Mouse (Mus musculus) heart, embryonic 15.5 days (tissue): Measurements from ENCODE around the gene Cc2d2b. TPM values are rescaled to one million over a fixed set of nuclear protein-coding genes. Genes with fewer than 3 reads are reported as not detected.

ENCODE experiments used
- ATAC-seq: fragments of 200-750 bp; cut with Nextera tagmentation; replicated peaks from 2 replicates; pipeline ENCODE4 v1.8.0; 2017; ENCODE audit warnings: low read depth, moderate TSS enrichment; ENCODE audit not compliant: insufficient number of reproducible peaks, insufficient read depth, low FRiP score
- H3K27ac ChIP-seq: fragments of 300-500 bp; sonication (generic); 2 replicates; pipeline ENCODE4 v1.5.1; 2015; ENCODE audit warnings: mild to moderate bottlenecking, inconsistent platforms
- H3K27me3 ChIP-seq: fragments of 300-500 bp; sonication (generic); 2 replicates; pipeline ENCODE4 v1.6.1; 2015; ENCODE audit warnings: inconsistent platforms
- H3K36me3 ChIP-seq: fragments of 300-500 bp; sonication (generic); 2 replicates; pipeline ENCODE4 v1.6.1; 2015; ENCODE audit warnings: mild to moderate bottlenecking, inconsistent platforms
- H3K4me1 ChIP-seq: fragments of 300-500 bp; sonication (generic); replicated peaks from 2 replicates; pipeline ENCODE4 v1.6.1; 2015; ENCODE audit warnings: inconsistent platforms
- H3K4me2 ChIP-seq: fragments of 300-500 bp; sonication (generic); 2 replicates; pipeline ENCODE4 v1.6.1; 2015; ENCODE audit warnings: inconsistent platforms, mild to moderate bottlenecking, moderate library complexity
- H3K4me3 ChIP-seq: fragments of 300-500 bp; sonication (generic); 2 replicates; pipeline ENCODE4 v1.5.1; 2015; ENCODE audit warnings: mild to moderate bottlenecking, inconsistent platforms
- H3K9ac ChIP-seq: fragments of 300-500 bp; sonication (generic); 2 replicates; pipeline ENCODE4 v1.6.1; 2015; ENCODE audit warnings: mild to moderate bottlenecking, inconsistent platforms
- H3K9me3 ChIP-seq: fragments of 300-500 bp; sonication (generic); replicated peaks from 2 replicates; pipeline ENCODE4 v1.6.1; 2016; ENCODE audit warnings: inconsistent platforms
- WGBS: fragments of 180-500 bp; shearing (Covaris S2); methylation state at CpG from one replicate; pipeline ENCODE4 v1.1.7; 2015; ENCODE audit warnings: mixed read lengths; 5-methylcytosine and 5-hydroxymethylcytosine counted together
- polyA plus RNA-seq: library from polyadenylated mRNA; unstranded; fragments of >200 nt; fragmentation: Nextera tagmentation; extraction: Ambion mirVana; gene quantifications from 2 replicates; pipeline ENCODE4 v1.2.1, GENCODE M21; 2015

Gene Cc2d2b
- polyA plus RNA-seq, 1 experiment from 2014 or later = not detected

DNA sequence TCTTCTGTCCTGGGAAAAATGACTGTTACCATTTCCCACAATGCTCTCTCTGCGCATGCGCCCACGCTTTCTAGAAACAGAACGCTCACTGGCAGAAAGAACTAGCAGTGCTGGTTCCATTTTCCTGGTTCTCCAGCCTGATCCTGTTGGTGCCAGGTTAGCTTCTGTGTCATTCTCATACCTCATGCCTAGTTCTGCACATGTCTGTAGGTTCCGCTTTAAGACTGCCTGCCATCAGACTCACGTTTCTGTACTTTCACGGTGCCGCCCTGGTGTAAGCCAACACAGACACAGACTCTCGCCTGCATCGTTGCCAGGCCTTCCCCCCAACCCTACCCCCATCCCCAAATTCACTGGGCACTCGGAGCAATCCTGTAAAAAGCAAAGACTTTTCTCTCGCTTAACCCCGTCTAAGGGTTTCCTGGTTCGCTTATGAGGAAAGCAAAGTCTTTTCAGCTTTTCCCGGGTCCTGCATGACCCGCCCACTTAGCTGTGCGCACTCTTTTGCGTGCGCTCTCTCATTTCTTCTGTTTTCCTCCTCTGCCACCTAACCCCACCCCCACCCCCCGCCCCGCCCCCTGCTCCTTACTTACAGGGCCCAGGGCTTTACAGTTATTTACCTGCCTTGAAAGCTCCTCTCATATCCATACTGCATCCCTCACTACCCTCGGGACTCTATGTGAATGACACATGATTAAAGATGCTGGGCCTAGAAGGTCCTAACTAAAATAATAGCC lies 13.6 kb downstream of the Cc2d2b start:
- Histone ChIP-seq H3K36me3 (no peaks in the 10 kb centered on the region), H3K9ac (peak overlapping the region; percentile 52), H3K4me1 (no peaks in the 10 kb centered on the region), H3K27ac (no peak overlapping the region), H3K4me2 (peak overlapping the region; percentile 68), H3K9me3 (no peaks in the 10 kb centered on the region), H3K4me3 (peak overlapping the region; percentile 41), H3K27me3 (peaks cover 31% of the 10 kb centered on the region)
- 32% methylated on average over 22 of the region's 22 CpGs for WGBS
- no peak for ATAC-seq

DNA sequence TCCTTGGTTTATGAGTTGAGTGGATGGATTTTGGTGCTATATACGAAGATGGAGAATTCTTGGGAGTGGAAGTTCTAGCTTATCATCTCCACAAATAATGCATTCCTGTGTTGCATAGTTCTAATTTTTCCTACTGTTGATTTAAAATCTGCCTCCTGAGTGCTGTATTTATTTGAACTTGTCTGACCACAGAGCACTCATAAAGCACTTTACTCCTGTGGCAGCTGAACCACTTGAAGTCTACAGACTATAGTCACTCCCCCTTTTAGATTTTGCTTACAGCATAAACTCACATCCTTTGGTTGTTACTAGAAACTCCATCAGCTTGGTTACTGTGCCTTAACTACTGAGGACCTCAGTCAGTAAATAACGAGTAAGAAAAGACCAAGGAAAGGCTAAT lies 18.6 kb downstream of the Cc2d2b start:
- no peak for ATAC-seq
- Histone ChIP-seq H3K9me3 (no peaks in the 10 kb centered on the region), H3K4me1 (peaks cover 11% of the 10 kb centered on the region), H3K27ac (no peak overlapping the region), H3K4me3 (no peak overlapping the region), H3K9ac (no peak overlapping the region), H3K4me2 (no peak overlapping the region), H3K27me3 (peaks cover 17% of the 10 kb centered on the region), H3K36me3 (no peaks in the 10 kb centered on the region)
- 83% methylated on average over 2 of the region's 2 CpGs for WGBS

DNA sequence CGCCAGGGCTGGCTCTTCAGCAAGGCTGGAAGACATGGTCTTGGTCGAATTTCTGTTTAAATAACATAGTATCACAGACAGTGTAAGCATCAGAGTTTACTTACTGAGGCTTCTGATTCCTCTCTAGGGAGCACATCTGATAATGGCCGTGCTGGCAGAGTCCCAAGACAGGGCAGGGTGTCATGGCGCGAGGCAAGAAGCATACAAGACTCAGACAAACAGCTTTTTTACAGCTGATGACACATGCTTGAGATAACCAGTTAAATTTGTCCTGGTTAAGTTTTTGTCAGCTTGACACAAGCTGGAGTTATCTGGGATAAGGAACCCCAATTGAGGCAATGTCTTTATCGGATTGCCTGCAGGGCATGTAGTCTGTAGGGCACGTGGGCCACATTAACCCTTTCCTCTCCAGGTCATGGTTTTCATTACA lies 20.8 kb downstream of the Cc2d2b start:
- ATAC-seq = no peak
- Histone ChIP-seq H3K36me3 (no peaks in the 10 kb centered on the region), H3K9ac (no peak overlapping the region), H3K4me1 (peaks cover 11% of the 10 kb centered on the region), H3K4me3 (no peak overlapping the region), H3K9me3 (no peaks in the 10 kb centered on the region), H3K27me3 (peaks cover 13% of the 10 kb centered on the region), H3K27ac (no peak overlapping the region), H3K4me2 (no peak overlapping the region)
- WGBS = 9% methylated on average over 7 of the region's 7 CpGs

DNA sequence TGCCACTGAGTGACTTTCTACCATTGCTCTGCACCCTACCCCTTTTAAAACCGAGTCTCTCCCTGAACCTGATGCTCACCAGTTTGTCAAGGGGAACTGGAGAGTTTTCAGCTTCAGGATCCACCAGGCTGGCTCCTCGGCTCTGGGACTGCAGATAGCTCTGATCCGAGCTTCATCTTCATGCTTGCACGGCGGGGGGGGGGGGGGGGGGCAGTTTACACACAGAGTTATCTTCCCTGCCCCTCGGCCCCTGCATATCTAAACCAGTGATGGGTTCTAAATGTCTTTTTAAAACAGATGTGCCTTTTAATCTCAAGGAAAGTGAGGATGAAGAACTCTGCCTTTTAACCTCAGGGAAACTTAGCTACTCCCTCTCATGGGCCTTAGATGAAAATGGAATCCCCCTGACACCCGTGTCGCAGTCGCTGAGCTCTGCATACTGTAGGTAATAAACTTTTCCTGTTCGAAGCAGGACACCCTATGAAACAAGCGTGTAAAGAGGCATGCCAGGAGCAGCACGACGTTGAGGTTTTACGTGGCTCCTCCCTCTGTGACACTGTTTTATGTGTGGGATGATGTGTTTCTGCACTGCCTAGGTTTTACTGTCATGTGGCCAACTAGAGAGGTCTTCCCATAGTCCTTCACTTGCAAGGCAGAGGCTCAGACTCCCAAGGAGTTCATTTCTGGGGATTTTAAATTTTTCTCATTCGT lies 39.6 kb downstream of the Cc2d2b start:
- 62% methylated on average over 15 of the region's 15 CpGs for WGBS
- no peaks in the 10 kb centered on the region for H3K36me3 ChIP-seq
- no peaks in the 10 kb centered on the region for H3K9me3 ChIP-seq
- no peak for ATAC-seq
- H3K9ac ChIP-seq = no peak overlapping the region
- H3K4me2 ChIP-seq = no peak overlapping the region
- H3K4me1 ChIP-seq = no peaks in the 10 kb centered on the region
- H3K4me3 ChIP-seq = no peak overlapping the region
- H3K27me3 ChIP-seq = no peaks in the 10 kb centered on the region
- H3K27ac ChIP-seq = no peak overlapping the region

DNA sequence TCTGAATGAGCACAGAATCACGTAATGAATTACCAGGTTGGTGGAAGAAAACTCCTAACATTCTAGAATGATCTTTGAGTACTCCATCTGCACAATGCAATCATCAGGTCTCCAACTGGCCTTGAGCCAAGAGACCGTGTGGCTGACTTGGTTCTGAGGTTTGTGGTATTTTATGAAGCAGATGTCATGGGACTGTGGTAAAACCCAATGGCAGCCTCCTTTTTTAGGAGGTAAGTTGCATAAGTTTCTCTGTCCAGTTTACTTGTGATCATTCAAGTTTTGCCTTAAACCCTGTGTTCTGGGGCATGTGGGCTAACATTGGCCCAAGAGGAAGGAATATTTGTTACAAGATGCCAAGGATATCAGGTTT lies 40.1 kb downstream of the Cc2d2b start:
- Histone ChIP-seq H3K9me3 (no peaks in the 10 kb centered on the region), H3K4me1 (no peaks in the 10 kb centered on the region), H3K4me3 (no peak overlapping the region), H3K27me3 (0 out of 2 replicates have a peak, but pooled peaks cover under 1% of the 10 kb centered on the region), H3K36me3 (no peaks in the 10 kb centered on the region), H3K27ac (no peak overlapping the region), H3K9ac (no peak overlapping the region), H3K4me2 (no peak overlapping the region)
- no peak for ATAC-seq
- WGBS = 64% methylated on average over 2 of the region's 2 CpGs

DNA sequence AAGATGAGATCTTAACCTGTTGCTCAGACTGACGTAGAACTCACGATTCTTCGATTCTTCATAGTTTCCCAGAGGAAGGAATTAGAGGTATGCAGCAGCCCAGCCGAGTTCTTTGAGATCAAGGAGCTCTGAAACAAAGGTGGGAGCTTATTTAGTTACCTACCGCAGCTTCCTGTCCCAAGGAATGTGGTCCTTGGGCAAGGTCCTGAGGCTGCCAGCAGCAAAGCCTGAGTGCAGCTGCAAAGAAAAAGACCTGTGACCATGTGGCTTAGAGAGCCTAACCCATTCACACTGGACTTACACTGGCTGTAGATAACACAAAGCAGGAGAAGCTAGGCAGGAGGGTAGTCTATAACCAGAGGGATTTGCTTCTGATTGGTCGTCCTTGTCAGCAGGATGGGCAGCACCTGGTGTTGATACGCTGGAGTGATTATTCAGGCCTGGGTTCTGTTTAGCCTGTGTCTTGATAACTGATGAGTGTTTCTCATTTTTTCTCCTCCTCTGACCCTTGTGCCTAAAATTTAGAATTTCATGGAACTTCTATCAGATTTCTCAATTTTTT lies 56.7 kb downstream of the Cc2d2b start:
- Histone ChIP-seq H3K36me3 (no peaks in the 10 kb centered on the region), H3K27ac (no peak overlapping the region), H3K4me1 (no peaks in the 10 kb centered on the region), H3K4me2 (no peak overlapping the region), H3K27me3 (no peaks in the 10 kb centered on the region), H3K9me3 (no peaks in the 10 kb centered on the region), H3K9ac (no peak overlapping the region), H3K4me3 (no peak overlapping the region)
- 44% methylated on average over 7 of the region's 7 CpGs for WGBS
- ATAC-seq = no peak

DNA sequence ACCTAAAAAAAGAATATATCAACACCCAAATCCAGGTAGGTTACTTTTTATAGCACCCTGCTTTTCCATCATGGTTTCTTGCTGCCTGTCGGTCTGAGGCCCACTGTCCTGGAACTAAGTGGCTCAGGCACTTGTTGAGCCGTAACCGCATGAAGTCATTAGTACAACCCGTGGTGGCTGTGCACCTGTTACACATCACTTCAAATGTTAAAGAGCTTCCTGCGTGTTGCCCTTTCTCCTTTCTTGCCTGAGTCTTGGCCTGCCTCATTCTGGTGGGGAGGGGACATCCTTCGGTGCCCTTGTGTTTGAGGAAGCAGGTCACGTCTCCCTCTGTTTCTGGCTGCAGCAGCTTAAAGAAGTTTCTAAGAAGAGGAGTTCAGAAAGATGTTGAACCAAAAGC lies 61.3 kb downstream of the Cc2d2b start:
- Histone ChIP-seq H3K36me3 (no peaks in the 10 kb centered on the region), H3K4me1 (peaks cover 6% of the 10 kb centered on the region), H3K9ac (no peak overlapping the region), H3K9me3 (no peaks in the 10 kb centered on the region), H3K4me2 (no peak overlapping the region), H3K27me3 (no peaks in the 10 kb centered on the region), H3K4me3 (no peak overlapping the region), H3K27ac (no peak overlapping the region)
- no peak for ATAC-seq
- WGBS = 64% methylated on average over 7 of the region's 7 CpGs

DNA sequence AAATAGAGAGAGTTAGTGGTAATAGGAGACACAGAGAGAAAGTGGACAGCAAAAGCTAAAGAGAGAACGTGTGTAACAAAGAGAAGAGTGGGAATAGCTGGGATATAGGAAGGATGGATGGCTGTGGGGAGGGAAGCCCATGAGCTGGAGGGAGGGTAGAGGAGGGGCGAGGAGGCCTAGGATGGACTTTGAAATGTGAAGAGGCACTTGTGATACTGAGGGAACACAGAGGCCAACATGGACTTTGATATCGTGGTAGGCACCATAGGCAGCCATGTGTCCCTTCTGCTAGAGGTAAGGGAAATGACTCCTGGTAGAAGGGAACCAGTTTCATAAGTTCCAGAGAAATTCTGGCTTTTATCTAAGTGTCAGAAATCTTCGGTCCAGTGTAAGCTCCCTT lies 63.3 kb downstream of the Cc2d2b start:
- H3K4me1 ChIP-seq = peaks cover 6% of the 10 kb centered on the region
- H3K27ac ChIP-seq = no peak overlapping the region
- no peaks in the 10 kb centered on the region for H3K27me3 ChIP-seq
- H3K4me3 ChIP-seq = no peak overlapping the region
- no peaks in the 10 kb centered on the region for H3K36me3 ChIP-seq
- 53% methylated on average over 4 of the region's 4 CpGs for WGBS
- no peaks in the 10 kb centered on the region for H3K9me3 ChIP-seq
- H3K9ac ChIP-seq = no peak overlapping the region
- ATAC-seq = no peak; the same call in 1 of the 2 replicates
- H3K4me2 ChIP-seq = no peak overlapping the region

DNA sequence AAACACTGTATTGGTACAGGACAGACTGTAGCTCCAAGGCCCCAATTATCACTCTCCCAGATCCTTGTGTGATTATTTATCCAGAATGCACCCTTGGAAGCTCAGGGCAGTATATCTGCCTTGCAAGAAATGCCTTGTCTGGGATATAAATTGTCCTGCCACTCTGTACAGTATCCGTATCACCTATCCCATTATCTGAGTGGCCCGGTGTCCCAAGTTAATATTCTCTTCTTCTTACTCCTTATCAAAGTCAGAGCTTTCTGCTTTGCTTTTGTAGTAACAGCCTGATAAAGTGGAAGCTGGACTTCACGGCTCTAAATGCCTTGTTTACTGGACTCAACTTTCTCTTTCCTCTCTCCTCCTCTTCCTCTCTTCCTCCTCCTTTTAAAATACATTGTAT lies 64.2 kb downstream of the Cc2d2b start:
- Histone ChIP-seq H3K4me2 (no peak overlapping the region), H3K36me3 (no peaks in the 10 kb centered on the region), H3K4me3 (no peak overlapping the region), H3K9me3 (no peaks in the 10 kb centered on the region), H3K9ac (no peak overlapping the region), H3K27ac (no peak overlapping the region), H3K27me3 (no peaks in the 10 kb centered on the region), H3K4me1 (peaks cover 6% of the 10 kb centered on the region)
- ATAC-seq = no peak
- 31% methylated on average over 3 of the region's 3 CpGs for WGBS

DNA sequence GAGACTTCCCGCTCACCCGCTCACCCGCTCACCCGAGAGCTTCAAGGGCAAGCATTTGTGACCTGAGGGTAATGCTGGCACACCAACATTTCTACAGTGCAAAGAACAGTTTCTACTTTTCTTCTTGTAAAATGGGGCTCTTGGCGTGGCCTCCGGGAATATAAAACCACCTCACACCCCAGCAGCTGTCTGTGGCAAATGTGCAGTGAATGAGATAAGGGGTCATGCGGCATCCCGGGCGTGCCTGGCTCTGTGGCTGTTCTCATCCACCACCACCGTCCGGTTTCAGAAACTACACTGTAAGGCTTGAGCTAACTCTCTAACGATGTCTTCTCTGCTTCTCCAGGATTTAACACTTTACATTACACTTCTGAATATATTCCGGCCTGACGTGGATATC lies 64.8 kb downstream of the Cc2d2b start:
- 43% methylated on average over 14 of the region's 14 CpGs for WGBS
- no peak for ATAC-seq
- peak overlapping the region; percentile 42 for H3K4me2 ChIP-seq
- H3K27ac ChIP-seq = no peak overlapping the region
- H3K9ac ChIP-seq = no peak overlapping the region
- peaks cover 8% of the 10 kb centered on the region for H3K4me1 ChIP-seq
- H3K4me3 ChIP-seq = no peak overlapping the region
- no peaks in the 10 kb centered on the region for H3K27me3 ChIP-seq
- no peaks in the 10 kb centered on the region for H3K36me3 ChIP-seq
- no peaks in the 10 kb centered on the region for H3K9me3 ChIP-seq

DNA sequence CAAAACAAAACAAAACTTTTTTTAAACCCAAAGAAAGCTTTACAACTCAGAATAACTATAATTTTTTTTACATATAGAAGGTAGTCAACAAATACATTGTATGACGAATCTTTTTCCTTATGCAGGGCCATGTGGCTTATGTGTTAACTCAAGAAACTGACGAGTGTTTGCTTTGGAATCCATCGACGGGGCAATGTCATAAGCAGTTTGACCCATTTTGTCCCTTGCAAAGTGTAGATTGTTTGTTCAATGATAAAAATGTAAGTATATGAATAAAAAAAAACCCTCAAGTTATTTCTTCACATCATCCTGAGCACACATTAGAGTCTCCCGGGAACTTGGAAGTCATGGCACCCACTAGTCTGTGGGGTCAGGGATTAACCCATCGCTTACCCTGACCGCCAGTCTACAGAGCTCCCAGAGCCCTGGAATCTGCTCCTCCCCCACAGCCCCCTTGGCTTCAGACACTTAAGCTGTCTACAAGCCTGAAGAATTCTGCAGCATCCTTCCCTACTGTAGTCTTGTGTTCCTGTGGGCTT lies 67.2 kb downstream of the Cc2d2b start:
- Histone ChIP-seq H3K9me3 (no peaks in the 10 kb centered on the region), H3K9ac (no peak overlapping the region), H3K27ac (no peak overlapping the region), H3K27me3 (no peaks in the 10 kb centered on the region), H3K4me3 (no peak overlapping the region), H3K4me1 (peaks cover 8% of the 10 kb centered on the region), H3K36me3 (no peaks in the 10 kb centered on the region), H3K4me2 (no peak overlapping the region)
- WGBS = 59% methylated on average over 7 of the region's 7 CpGs
- no peak for ATAC-seq
